Mouse (Mus musculus): ENCODE data around the gene Lgals4. TPM values are rescaled to one million over a fixed set of nuclear protein-coding genes. Genes with fewer than 3 reads are reported as not detected.

Gene Lgals4
- total and polyA plus RNA-seq, 2 experiments = 11.0 to 16.4 TPM

- peak within 1 kb of the TSS; percentile 60 for H3K4me3 ChIP-seq (ENCODE audit: insufficient read depth, low read depth, low read length)
- peak within 1 kb of the TSS; percentile 84 for H3K9ac ChIP-seq (ENCODE audit: low read depth, low read length)
- TF ChIP-seq POLR2A (IDR thresholded peaks at IDR 0.05; ENCODE audit: extremely low read depth, insufficient read depth, low read length) (peak; percentile 78; the same call in 1 of the 2 replicates), CTCF (IDR thresholded peaks at IDR 0.05; ENCODE audit: low read depth, low read length) (no peak)
- peaks cover 3% of the 10 kb centered on the region; the same call in 1 of the 2 replicates for H3K79me2 ChIP-seq (ENCODE audit: control insufficient read depth, insufficient read depth, low read length)
- H3K27me3 ChIP-seq (ENCODE audit: control insufficient read depth, insufficient read depth, low read length) = no peaks in the 10 kb centered on the region
- peaks cover 37% of the 10 kb centered on the region for H3K36me3 ChIP-seq (ENCODE audit: control insufficient read depth, insufficient read depth, low read length)
- peaks cover 42% of the 10 kb centered on the region for H3K4me1 ChIP-seq (ENCODE audit: control insufficient read depth, insufficient read depth, low read length)
- DNase-seq (ENCODE audit: extremely low read depth, low read depth, low spot score) = peak; percentile 100
- H3K27ac ChIP-seq (replicated peaks; ENCODE audit: insufficient read depth, low read depth, low read length) = peak within 1 kb of the TSS; percentile 94
- under 1% methylated on average over 33 of the region's 33 CpGs for WGBS
Observed at GRCm38 (mm10) chr7:28824941-28825685, 8.5 kb upstream of the Lgals4 start, which contains the start of gene Ech1. Ech1 (plus strand) TSS chr7:28825217.

- DNase-seq (ENCODE audit: extremely low read depth, low read depth, low spot score) = peak; percentile 48
- Histone ChIP-seq H3K27me3 (ENCODE audit: control insufficient read depth, insufficient read depth, low read length) (no peaks in the 10 kb centered on the region), H3K36me3 (ENCODE audit: control insufficient read depth, insufficient read depth, low read length) (peaks cover 36% of the 10 kb centered on the region), H3K27ac (replicated peaks; ENCODE audit: insufficient read depth, low read depth, low read length) (peak overlapping the region; percentile 85), H3K4me1 (ENCODE audit: control insufficient read depth, insufficient read depth, low read length) (peaks cover 35% of the 10 kb centered on the region), H3K4me3 (ENCODE audit: insufficient read depth, low read depth, low read length) (peak overlapping the region; percentile 60), H3K79me2 (ENCODE audit: control insufficient read depth, insufficient read depth, low read length) (peaks cover 3% of the 10 kb centered on the region; the same call in 1 of the 2 replicates), H3K9ac (ENCODE audit: low read depth, low read length) (peak overlapping the region; percentile 84)
- TF ChIP-seq POLR2A (IDR thresholded peaks at IDR 0.05; ENCODE audit: extremely low read depth, insufficient read depth, low read length) (no peak), CTCF (IDR thresholded peaks at IDR 0.05; ENCODE audit: low read depth, low read length) (peak; percentile 28; the same call in 1 of the 2 replicates)
- WGBS = 2% methylated on average over 11 of the region's 11 CpGs
Observed at GRCm38 (mm10) chr7:28825686-28826401, 7.8 kb upstream of the Lgals4 start.

- WGBS = 56% methylated on average over 7 of the region's 7 CpGs
- TF ChIP-seq CTCF (IDR thresholded peaks at IDR 0.05; ENCODE audit: low read depth, low read length) = no peak
- TF ChIP-seq POLR2A (IDR thresholded peaks at IDR 0.05; ENCODE audit: extremely low read depth, insufficient read depth, low read length) = no peak
- Histone ChIP-seq H3K36me3 (ENCODE audit: control insufficient read depth, insufficient read depth, low read length) (peaks cover 36% of the 10 kb centered on the region), H3K9ac (ENCODE audit: low read depth, low read length) (peak overlapping the region; percentile 84), H3K27ac (replicated peaks; ENCODE audit: insufficient read depth, low read depth, low read length) (peak overlapping the region; percentile 85), H3K4me3 (ENCODE audit: insufficient read depth, low read depth, low read length) (peak overlapping the region; percentile 60), H3K27me3 (ENCODE audit: control insufficient read depth, insufficient read depth, low read length) (no peaks in the 10 kb centered on the region), H3K4me1 (ENCODE audit: control insufficient read depth, insufficient read depth, low read length) (peaks cover 29% of the 10 kb centered on the region), H3K79me2 (ENCODE audit: control insufficient read depth, insufficient read depth, low read length) (peaks cover 3% of the 10 kb centered on the region; the same call in 1 of the 2 replicates)
- DNase-seq (ENCODE audit: extremely low read depth, low read depth, low spot score) = peak; percentile 63
Observed at GRCm38 (mm10) chr7:28826402-28826772, 7.3 kb upstream of the Lgals4 start.

- Histone ChIP-seq H3K9ac (ENCODE audit: low read depth, low read length) (no peak overlapping the region), H3K36me3 (ENCODE audit: control insufficient read depth, insufficient read depth, low read length) (peaks cover 34% of the 10 kb centered on the region), H3K79me2 (ENCODE audit: control insufficient read depth, insufficient read depth, low read length) (peaks cover 3% of the 10 kb centered on the region; the same call in 1 of the 2 replicates), H3K4me1 (ENCODE audit: control insufficient read depth, insufficient read depth, low read length) (peaks cover 29% of the 10 kb centered on the region), H3K27me3 (ENCODE audit: control insufficient read depth, insufficient read depth, low read length) (no peaks in the 10 kb centered on the region), H3K27ac (replicated peaks; ENCODE audit: insufficient read depth, low read depth, low read length) (no peak overlapping the region), H3K4me3 (ENCODE audit: insufficient read depth, low read depth, low read length) (no peak overlapping the region)
- peak; percentile 87 for DNase-seq (ENCODE audit: extremely low read depth, low read depth, low spot score)
- WGBS = 13% methylated on average over 3 of the region's 3 CpGs
- TF ChIP-seq POLR2A (IDR thresholded peaks at IDR 0.05; ENCODE audit: extremely low read depth, insufficient read depth, low read length) (no peak), CTCF (IDR thresholded peaks at IDR 0.05; ENCODE audit: low read depth, low read length) (no peak)
Observed at GRCm38 (mm10) chr7:28827338-28827737, 6.3 kb upstream of the Lgals4 start.

GRCm38 (mm10) chr7:28829821-28830220 is 3.8 kb upstream of the Lgals4 start:
- H3K27ac ChIP-seq (replicated peaks; ENCODE audit: insufficient read depth, low read depth, low read length) = no peak overlapping the region
- TF ChIP-seq POLR2A (IDR thresholded peaks at IDR 0.05; ENCODE audit: extremely low read depth, insufficient read depth, low read length) (no peak), CTCF (IDR thresholded peaks at IDR 0.05; ENCODE audit: low read depth, low read length) (no peak)
- WGBS = 42% methylated on average over 8 of the region's 8 CpGs

More at GRCm38 (mm10) chr7:28829821-28830220, 3.8 kb upstream of the Lgals4 start:
- Histone ChIP-seq H3K4me1 (ENCODE audit: control insufficient read depth, insufficient read depth, low read length) (peaks cover 12% of the 10 kb centered on the region; the same call in 1 of the 2 replicates), H3K79me2 (ENCODE audit: control insufficient read depth, insufficient read depth, low read length) (peaks cover 3% of the 10 kb centered on the region; the same call in 1 of the 2 replicates), H3K9ac (ENCODE audit: low read depth, low read length) (no peak overlapping the region), H3K27me3 (ENCODE audit: control insufficient read depth, insufficient read depth, low read length) (no peaks in the 10 kb centered on the region), H3K36me3 (ENCODE audit: control insufficient read depth, insufficient read depth, low read length) (peaks cover 33% of the 10 kb centered on the region), H3K4me3 (ENCODE audit: insufficient read depth, low read depth, low read length) (no peak overlapping the region)
- DNase-seq (ENCODE audit: extremely low read depth, low read depth, low spot score) = peak; percentile 75

Measured in liver, adult 2 months (tissue).